Mouse (Mus musculus): ENCODE measurements around the gene Vti1a. TPM values are rescaled to one million over a fixed set of nuclear protein-coding genes. Genes with fewer than 3 reads are reported as not detected.
A peak's percentile ranks its signal among the peaks of the same experiment; 100 is the strongest.

Gene Vti1a
- total RNA-seq, 2 experiments from 2014 or later, result 61.6 to 63.4 TPM

DNA sequence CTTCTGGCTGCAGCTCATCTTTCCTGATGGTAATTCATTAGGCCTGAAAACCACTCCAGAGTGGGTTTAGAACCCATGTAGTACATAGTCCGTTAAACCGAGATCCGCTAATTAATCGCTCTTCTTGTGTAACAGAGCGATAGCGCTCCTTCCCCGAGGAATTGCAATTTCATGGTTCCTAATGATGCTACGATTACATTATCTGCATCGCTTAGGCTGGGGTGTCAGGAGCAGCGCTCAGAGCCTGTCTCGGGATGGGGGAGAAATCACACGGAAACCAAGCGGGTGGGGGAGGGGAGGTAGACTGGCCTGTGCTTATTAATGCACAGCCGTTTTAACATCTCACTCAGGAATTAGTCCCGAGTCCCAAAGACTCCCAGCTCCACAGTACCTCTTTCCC lies 319.4 kb downstream of the Vti1a start:
- intact Hi-C loops (cut with DNase I), result no loop called here
- no peak for DNase-seq (ENCODE audit: low spot score in 2 of 2)

DNA sequence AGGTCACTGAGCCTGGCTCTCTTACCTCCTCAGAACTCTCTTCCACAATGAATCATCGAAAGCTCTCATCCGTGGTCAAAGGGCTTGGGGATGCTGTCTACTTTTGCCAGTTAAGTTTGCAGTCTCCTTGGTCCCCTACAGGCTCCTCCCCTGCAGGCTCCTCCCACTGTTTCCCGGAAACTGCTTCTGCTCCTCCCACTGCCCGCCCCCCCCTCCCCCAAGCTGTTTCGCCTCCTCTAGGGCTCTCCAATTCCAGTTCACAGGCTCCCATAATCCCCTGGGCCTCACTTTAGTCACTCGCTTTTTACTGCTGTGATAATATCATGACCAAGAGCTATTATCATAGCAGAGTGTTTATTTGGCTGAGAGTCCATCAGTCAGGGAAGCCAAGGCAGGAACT lies 324.2 kb downstream of the Vti1a start:
- DNase-seq (ENCODE audit: low spot score in 2 of 2), result no peak
- intact Hi-C loops (cut with DNase I), result no loop called here

DNA sequence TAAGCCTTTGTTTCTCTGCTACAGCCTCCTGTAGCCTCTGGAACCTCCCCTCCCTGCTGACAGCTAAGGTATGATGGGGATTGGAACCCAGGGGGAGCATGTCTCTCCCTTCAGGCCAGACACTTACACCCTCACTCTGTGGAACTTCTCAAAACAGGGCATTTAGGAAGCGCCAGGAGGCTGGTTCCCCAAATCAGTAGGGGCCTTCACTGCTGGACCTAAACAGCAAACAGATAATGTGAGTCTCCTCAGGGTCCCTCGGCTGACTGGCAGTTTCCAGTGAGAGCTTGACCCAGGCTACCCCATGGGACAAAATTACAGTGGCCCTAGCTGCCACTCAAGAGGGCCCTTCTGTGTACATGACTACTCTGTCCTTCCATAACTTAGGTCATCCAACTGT lies 325.8 kb downstream of the Vti1a start:
- DNase-seq (ENCODE audit: low spot score in 2 of 2), result no peak
- intact Hi-C loops (cut with DNase I), result no loop called here

DNA sequence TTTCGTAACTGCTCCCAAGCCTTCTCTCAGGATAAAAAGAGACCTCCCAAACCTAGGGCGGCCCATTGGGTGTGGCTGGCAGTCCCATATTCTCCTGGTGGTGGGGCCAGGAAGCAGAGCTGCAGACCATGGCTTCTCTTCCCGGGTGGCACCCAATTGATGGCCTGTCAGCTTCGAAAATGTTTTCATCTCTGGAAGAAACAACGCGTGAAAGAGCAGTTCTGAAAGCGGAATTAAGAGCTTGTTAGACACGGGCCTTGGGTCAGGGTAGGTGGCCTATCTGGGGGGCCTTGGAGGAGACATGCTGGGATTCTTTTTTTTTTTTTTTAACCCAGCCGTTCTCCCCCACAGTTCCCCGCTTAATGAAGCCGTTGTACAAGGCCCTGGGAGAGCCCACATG lies 326.3 kb downstream of the Vti1a start:
- intact Hi-C loops (cut with DNase I), result no loop called here
- no peak for DNase-seq (ENCODE audit: low spot score in 2 of 2)

DNA sequence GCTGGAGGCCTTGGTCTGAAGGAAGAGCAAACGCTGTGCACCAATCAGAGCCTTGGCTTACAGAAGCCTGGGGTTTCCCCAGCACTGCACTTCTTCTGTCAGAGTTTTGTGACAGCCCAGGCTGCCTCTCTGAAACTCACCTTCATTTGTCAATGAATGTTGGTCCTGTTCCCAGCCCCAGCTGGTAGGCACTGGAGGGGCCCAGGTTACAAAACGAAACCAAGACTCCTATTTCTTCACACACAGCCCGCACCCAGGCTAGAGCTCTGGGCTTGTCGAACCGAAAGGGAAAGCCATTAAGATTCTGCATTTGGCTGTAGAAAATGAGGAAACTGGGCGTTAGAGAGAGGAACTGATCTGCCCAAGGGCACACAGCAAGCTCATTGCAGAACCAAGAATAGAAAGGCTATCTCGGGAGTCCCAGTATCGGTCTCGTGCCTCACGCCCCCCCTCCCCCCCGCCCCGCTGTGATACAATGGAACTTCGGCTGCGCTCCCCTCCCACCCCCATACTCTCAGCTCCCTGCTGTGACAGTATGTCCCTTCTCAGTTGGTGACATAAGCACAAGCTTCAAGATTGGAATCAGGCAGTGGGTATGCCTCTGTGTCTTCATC lies 327.3 kb downstream of the Vti1a start:
- intact Hi-C loops (cut with DNase I), result no loop called here
- DNase-seq (ENCODE audit: low spot score in 2 of 2), result peak; percentile 39 to 46

DNA sequence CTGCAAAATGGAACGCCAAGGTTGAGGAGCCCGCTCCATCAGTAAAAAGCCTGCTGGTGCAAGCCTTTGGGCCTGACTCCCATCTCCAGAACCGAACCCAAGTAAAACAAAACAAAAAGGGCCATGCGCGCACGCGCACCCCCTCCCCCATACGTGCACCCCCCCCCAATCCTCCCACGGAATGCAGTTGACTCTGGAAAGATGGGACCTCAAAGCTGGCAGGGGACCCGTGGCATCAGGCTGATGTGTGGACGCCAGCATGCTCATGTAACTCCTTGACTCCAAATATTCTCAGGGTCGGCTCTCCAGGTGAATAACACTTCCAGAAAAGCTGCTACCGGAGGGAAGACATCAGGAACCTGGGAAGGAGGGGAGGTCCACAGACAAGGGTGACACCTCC lies 327.8 kb downstream of the Vti1a start:
- no peak for DNase-seq (ENCODE audit: low spot score in 2 of 2)
- intact Hi-C loops (cut with DNase I), result no loop called here

DNA sequence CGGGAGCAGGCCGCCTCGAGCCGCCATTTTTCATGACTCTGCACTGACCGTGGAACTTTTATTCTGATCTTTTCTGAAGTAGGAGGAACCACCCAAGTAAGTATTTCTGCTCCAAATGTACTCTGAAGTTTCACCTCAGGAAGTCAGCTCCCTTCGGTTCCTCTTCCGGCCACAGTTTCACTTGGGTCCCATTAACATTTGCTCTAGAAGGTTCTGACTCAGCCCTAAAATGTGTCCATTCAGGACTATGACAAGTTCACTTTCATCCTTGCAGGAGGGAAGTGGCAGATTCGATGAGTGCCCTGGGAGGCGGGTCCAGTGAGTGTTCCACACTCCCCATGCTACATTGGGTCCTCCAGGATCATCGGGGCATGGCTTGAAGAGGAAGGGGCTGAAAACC lies 333.3 kb downstream of the Vti1a start:
- intact Hi-C loops (cut with DNase I), result no loop called here
- peak in 1 of 2 experiments; percentile 15 for DNase-seq (ENCODE audit: low spot score in 2 of 2)

DNA sequence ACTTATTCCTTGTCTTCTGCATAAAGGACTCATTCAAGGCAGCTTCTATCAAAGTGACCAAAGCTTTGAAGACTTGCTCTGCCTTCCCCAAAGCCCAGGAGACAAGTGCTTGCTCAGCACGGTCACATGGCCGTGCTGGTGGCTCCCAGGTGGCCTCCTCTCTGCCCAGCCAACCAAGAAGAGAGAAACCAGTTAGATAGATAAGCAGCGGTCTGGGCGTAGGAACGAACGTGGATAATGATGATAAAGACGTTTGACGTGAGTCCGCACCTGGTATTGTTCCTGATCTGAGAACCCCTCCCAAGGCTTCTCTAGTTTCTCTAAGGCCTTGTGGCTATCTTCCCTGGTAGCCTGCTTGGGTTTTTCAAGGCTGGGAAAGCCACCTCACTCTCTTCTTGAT lies 334.9 kb downstream of the Vti1a start:
- no peak for DNase-seq (ENCODE audit: low spot score in 2 of 2)
- intact Hi-C loops (cut with DNase I), result no loop called here

DNA sequence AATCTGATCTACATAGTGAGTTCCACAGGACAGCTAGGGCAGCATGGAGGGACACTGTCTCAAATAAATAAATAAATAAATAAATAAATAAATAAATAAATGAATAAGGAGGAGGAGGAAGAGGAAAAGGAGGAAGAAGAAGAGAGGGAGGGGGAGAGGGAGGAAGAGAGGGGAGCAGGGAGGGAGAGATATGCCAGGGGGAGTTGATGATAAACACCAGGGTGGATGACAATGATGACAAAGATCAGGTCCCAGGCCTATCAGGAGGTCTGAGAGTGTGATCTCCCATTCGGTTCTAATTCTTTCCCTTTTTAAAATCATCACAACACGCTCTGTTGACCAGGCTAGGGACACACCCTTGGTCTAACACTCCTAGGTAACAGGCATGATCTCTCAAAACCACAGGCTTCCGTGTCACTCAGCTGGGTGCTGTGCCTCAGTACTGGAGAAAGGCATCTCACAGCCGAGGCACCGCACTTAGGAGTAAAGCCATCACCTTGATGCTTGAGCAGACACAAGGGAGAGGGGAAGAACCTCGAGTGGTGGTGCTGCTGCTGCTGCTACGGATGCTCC lies 336.7 kb downstream of the Vti1a start:
- intact Hi-C loops (cut with DNase I), result no loop called here
- no peak for DNase-seq (ENCODE audit: low spot score in 2 of 2)

DNA sequence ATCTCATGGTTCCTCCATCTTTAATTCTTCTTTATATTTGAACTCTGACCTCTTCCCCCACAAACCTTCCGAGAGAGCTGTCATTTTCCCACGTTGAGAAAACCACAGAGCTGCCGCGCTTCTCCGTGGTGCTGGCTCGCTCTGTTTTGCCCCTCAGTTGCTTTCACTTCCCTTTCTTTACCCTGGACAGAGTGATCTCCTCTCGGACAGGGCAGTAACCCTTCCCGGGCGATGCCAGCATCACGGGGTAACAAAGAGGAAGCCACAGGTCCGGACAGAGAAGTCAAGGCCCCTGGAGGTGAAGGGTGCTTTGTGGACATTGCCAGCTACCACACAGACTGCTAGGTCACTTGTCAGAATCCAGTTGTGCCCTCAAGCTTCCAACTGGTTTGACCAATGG lies 344.1 kb downstream of the Vti1a start:
- intact Hi-C loops (cut with DNase I), result no loop called here
- peak in 1 of 2 experiments; percentile 33 for DNase-seq (ENCODE audit: low spot score in 2 of 2)

DNA sequence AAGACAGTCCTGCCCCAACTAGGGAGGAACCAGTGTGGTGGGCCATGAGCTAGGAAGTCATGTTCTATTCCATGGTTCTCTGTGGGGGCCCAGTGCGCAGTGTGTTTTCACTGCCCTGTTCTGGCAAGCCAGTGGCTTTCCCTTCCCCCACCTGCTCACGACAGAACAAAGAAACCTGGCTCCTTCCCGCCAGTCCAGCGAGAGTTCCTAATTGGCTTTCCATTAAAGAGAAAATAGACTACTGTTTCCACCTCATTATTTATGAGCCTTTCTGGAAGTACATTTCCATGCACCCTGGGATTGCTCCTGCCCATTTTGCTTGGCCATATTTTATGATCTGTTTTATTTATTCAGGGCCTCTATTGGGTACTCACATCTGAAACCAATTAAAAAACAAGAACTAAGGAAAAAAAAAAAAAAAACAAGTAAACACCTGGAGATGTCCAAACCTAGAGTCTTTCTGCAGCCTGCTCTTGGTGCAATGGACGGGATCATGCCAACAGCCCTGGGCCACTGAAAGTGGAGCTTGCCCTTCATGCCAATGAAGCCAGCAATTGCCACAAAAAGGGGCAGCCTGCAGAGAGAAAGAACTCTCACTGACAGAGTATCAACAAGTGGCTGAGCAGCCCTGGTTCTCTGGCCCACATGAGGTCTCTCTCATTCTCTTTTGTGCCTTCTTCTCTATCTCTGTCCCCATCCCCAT lies 346.6 kb downstream of the Vti1a start:
- no peak for DNase-seq (ENCODE audit: low spot score in 2 of 2)
- intact Hi-C loops (cut with DNase I), result no loop called here

DNA sequence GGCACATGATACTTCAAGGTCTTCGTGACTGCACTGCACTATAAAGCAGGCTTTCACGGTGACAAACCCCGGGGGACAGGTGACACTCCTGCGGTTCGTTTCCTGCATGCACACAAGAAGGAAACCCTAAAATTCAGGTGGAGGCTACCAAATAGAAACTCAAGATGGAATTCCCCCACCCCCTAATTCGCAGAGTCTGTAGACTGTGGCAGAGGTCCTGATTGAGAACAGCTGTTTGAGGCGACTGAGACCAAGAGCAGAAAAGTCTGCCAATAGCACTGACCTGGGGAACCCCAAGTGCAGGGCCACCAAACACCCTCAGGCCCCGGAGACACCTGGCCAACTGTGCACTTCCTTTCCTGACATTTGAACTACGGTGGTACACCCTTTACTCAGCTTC lies 351.7 kb downstream of the Vti1a start:
- no peak for DNase-seq (ENCODE audit: low spot score in 2 of 2)
- intact Hi-C loops (cut with DNase I), result no loop called here

DNA sequence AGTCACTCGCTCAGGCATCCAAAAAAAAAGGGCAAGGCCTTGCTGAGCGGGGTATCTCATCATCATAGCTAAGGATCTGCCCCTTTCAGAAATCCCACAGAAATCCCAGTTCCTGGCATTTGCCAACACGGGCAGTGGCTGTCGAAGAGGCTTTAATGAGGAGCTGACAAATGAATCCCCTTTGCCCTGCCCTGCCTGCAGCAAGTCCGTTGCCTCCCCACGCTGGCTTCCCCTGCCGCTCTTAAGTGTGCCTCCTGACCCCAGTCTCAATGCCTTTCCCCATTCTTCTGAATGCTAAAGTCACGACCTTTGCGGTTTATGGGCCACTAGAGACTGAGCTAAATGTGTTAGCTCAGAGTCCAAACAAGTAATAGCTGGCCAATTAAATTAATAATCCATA lies 352.8 kb downstream of the Vti1a start:
- intact Hi-C loops (cut with DNase I), result no loop called here

More for the DNA sequence above, 352.8 kb downstream of the Vti1a start:
- no peak for DNase-seq (ENCODE audit: low spot score in 2 of 2)

Other genes with a start within 250 kb of the Vti1a start
- gene Gpam, start 189.1 kb upstream of the Vti1a start, total RNA-seq (2021), result 10 to 100 TPM; 47.2 to 52.6 TPM
- gene Tectb, start 135.6 kb upstream of the Vti1a start, total RNA-seq (2021), result not detected
- gene Gucy2g, start 75.1 kb upstream of the Vti1a start, total RNA-seq (2021), result 1 to 10 TPM; 2.8 to 3.2 TPM
- 10 to 100 TPM; 42.9 to 47.9 TPM for gene Acsl5, start 64.4 kb upstream of the Vti1a start, total RNA-seq (2021)
- 10 to 100 TPM; 28.4 to 30.7 TPM for gene Zdhhc6, start 263 bp upstream of the Vti1a start, total RNA-seq (2021)

All from left cerebral cortex, postnatal 25 days (tissue).